Mouse (Mus musculus) testis, adult 2 months (tissue): ENCODE data around the gene Sik2.

Experiments
- CTCF ChIP-seq: fragments of 200-500 bp; IDR thresholded peaks from 2 replicates; pipeline ENCODE4 v1.5.1; 2012; ENCODE audit warnings: low read depth, mild to moderate bottlenecking, inconsistent platforms, low read length, moderate library complexity; ENCODE audit not compliant: control insufficient read depth, insufficient read depth, insufficient replicate concordance
- POLR2A ChIP-seq: fragments of 200-500 bp; IDR thresholded peaks from 2 replicates; pipeline ENCODE4 v1.6.1; 2012; ENCODE audit warnings: low read depth, mild to moderate bottlenecking, inconsistent platforms, low read length, moderate library complexity; ENCODE audit not compliant: control insufficient read depth

DNA sequence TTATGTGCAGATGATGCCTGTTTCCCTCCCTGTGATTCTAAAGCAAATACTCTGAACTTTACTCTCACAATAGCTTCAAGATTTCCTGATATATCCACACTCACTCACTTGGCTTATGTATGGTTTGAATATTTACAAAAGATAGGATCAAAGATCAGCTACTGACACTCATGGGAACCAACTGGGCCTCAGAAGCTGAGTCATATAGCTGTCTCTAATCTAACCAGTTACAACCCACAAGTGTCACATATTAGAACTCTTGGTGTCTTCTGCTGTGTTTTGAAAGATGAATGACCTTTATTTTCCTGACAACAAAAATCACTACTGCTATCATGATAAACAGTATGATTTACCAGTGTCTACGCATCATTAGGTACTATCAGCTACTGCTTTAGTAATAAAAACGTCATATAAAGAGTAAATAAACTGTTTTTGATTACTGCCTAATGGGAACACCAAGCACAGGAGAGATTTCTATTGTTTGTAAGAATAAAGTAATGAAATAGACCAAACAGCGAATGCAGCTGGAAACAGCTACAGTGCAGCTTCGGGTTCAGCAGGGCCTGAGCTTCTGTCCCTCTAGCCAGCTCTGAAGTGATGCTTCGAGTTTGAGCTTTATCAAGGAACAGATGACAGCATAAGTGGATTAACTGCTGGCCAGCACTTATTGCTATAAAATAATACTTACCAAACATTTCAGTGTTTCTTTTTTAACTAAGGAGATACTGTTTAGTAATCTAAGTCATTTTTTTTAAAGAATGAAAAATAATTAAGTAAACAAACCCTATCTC is 86.3 kb downstream of the Sik2 start:
- TF ChIP-seq CTCF (no peak), POLR2A (no peak)
